ENCODE assay signal across 8 mouse cellular contexts in the genomic region with DNA sequence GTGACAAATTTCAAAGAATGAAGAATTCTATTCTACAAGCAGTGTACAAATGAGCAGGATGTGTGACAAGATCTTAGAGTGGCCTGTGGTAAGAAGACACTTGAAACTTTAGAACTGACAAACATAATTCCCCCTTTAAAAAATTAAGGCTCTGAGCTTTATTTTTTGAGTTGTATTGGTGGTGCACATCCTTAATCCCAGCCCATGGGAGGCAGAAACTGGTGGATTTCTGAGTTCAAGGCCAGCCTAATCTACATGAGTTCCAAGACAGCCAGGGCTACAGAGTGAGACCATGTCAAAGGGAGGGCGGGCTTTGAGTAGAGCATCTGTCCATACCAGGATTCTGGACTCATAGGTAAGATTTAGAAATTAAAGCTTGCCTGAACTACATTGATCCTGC. TPM values are rescaled to one million over a fixed set of nuclear protein-coding genes. Genes with fewer than 3 reads are reported as not detected.
DNase-seq lines count a peak whose midpoint lies in the region; ATAC-seq lines count a peak whose summit lies in the region.
"Had no signal": no experiment of that assay in that cellular context is flagged by ENCODE, and none has a peak within 500 bp of the region (broad histone marks: within the 10 kb centered on the region; RNA-seq: fewer than 3 reads in every experiment).

No protein-coding gene starts in this region.

- DNase-seq in lung, adult 18-20 months, result no peak
- no peak for DNase-seq in forebrain, embryonic 11.5 days (ENCODE audit: low spot score)
- DNase-seq in liver, embryonic 11.5 days (ENCODE audit: low spot score), result no peak
- DNase-seq in cerebellum, adult 9-11 months, result no peak
- DNase-seq in yolk sac, embryonic 10.5 days (ENCODE audit: low spot score), result no peak

- H3K27me3 ChIP-seq in lung, embryonic 16.5 days (ENCODE audit: control insufficient read depth, insufficient read depth, low read depth, low read length), result no peaks in the 10 kb centered on the region
- no peaks in the 10 kb centered on the region for H3K27me3 ChIP-seq in forebrain, embryonic 11.5 days (ENCODE audit: control insufficient read depth, insufficient read depth, low read length)
- no peaks in the 10 kb centered on the region for H3K27me3 ChIP-seq in liver, embryonic 11.5 days (replicated peaks; ENCODE audit: control insufficient read depth, insufficient read depth, low read length)
- H3K27me3 ChIP-seq in stomach, embryonic 16.5 days (ENCODE audit: control insufficient read depth, insufficient read depth, low read length), result no peaks in the 10 kb centered on the region

- peak overlapping the region; percentile 62; the same call in 1 of the 2 replicates for H3K4me2 ChIP-seq in lung, embryonic 16.5 days (ENCODE audit: low read depth, low read length)
- H3K4me2 ChIP-seq in forebrain, embryonic 11.5 days (ENCODE audit: low read depth, low read length, severe bottlenecking), result peak overlapping the region; percentile 79; the same call in 1 of the 2 replicates
- peak overlapping the region; percentile 84 for H3K4me2 ChIP-seq in liver, embryonic 11.5 days
- peak overlapping the region; percentile 92 for H3K4me2 ChIP-seq in stomach, embryonic 16.5 days (ENCODE audit: low read depth, low read length)

- 94% methylated on average over 1 of the region's 1 CpGs for WGBS in lung, embryonic 16.5 days
- 92% methylated on average over 1 of the region's 1 CpGs for WGBS in forebrain, embryonic 11.5 days
- WGBS in liver, embryonic 11.5 days, result 83% methylated on average over 1 of the region's 1 CpGs
- WGBS in stomach, embryonic 16.5 days, result 80% methylated on average over 1 of the region's 1 CpGs

- H3K4me3 ChIP-seq in lung, embryonic 16.5 days (ENCODE audit: low read length), result no peak overlapping the region
- H3K4me3 ChIP-seq in forebrain, embryonic 11.5 days (ENCODE audit: low read depth, low read length), result no peak overlapping the region
- H3K4me3 ChIP-seq in liver, embryonic 11.5 days (ENCODE audit: low read depth, low read length), result peak overlapping the region; percentile 81
- H3K4me3 ChIP-seq in stomach, embryonic 16.5 days (replicated peaks; ENCODE audit: low read length), result peak overlapping the region; percentile 82

- H3K36me3 ChIP-seq in lung, embryonic 16.5 days (ENCODE audit: control insufficient read depth, insufficient read depth, low read length), result no peaks in the 10 kb centered on the region
- H3K36me3 ChIP-seq in forebrain, embryonic 11.5 days (ENCODE audit: control insufficient read depth, insufficient read depth, low read length), result no peaks in the 10 kb centered on the region
- no peaks in the 10 kb centered on the region for H3K36me3 ChIP-seq in liver, embryonic 11.5 days (ENCODE audit: control insufficient read depth, insufficient read depth, low read length)
- no peaks in the 10 kb centered on the region for H3K36me3 ChIP-seq in stomach, embryonic 16.5 days (ENCODE audit: control insufficient read depth, insufficient read depth, low read length)

- H3K9me3 ChIP-seq in lung, embryonic 16.5 days (ENCODE audit: control insufficient read depth, low read length), result no peaks in the 10 kb centered on the region
- no peaks in the 10 kb centered on the region for H3K9me3 ChIP-seq in forebrain, embryonic 11.5 days (ENCODE audit: control insufficient read depth, low read length)
- no peaks in the 10 kb centered on the region for H3K9me3 ChIP-seq in liver, embryonic 11.5 days (ENCODE audit: control insufficient read depth, low read length)
- no peaks in the 10 kb centered on the region for H3K9me3 ChIP-seq in stomach, embryonic 16.5 days (replicated peaks; ENCODE audit: control insufficient read depth, low read length)

- ATAC-seq in lung, embryonic 16.5 days (ENCODE audit: low read depth), result no peak
- no peak for ATAC-seq in forebrain, embryonic 11.5 days (replicated peaks; ENCODE audit: low FRiP score)
- ATAC-seq in liver, embryonic 11.5 days (replicated peaks; ENCODE audit: low FRiP score), result no peak
- no peak for ATAC-seq in stomach, embryonic 16.5 days (ENCODE audit: insufficient read depth, low FRiP score)

- H3K27ac ChIP-seq in lung, embryonic 16.5 days (ENCODE audit: low read length), result no peak overlapping the region
- H3K27ac ChIP-seq in forebrain, embryonic 11.5 days (ENCODE audit: low read depth, low read length), result no peak overlapping the region
- H3K27ac ChIP-seq in liver, embryonic 11.5 days (ENCODE audit: low read depth, low read length), result no peak overlapping the region
- H3K27ac ChIP-seq in stomach, embryonic 16.5 days (ENCODE audit: low read length), result no peak overlapping the region

- no peak overlapping the region for H3K9ac ChIP-seq in lung, embryonic 16.5 days (ENCODE audit: low read length)
- H3K9ac ChIP-seq in forebrain, embryonic 11.5 days (ENCODE audit: low read length), result no peak overlapping the region; the same call in 1 of the 2 replicates
- H3K9ac ChIP-seq in liver, embryonic 11.5 days (ENCODE audit: low read depth, low read length), result 0 out of 2 replicates have a peak overlapping the region, but pooled peaks have one; percentile 56
- H3K9ac ChIP-seq in stomach, embryonic 16.5 days (ENCODE audit: low read length), result peak overlapping the region; percentile 4; the same call in 1 of the 2 replicates

- peaks cover 14% of the 10 kb centered on the region for H3K4me1 ChIP-seq in lung, embryonic 16.5 days (replicated peaks; ENCODE audit: control insufficient read depth, insufficient read depth, low read length)
- peaks cover 4% of the 10 kb centered on the region; the same call in 1 of the 2 replicates for H3K4me1 ChIP-seq in forebrain, embryonic 11.5 days (replicated peaks; ENCODE audit: control insufficient read depth, insufficient read depth, low read length)
- peaks cover 6% of the 10 kb centered on the region; the same call in 1 of the 2 replicates for H3K4me1 ChIP-seq in liver, embryonic 11.5 days (replicated peaks; ENCODE audit: control insufficient read depth, insufficient read depth, low read length)
- peaks cover 18% of the 10 kb centered on the region for H3K4me1 ChIP-seq in stomach, embryonic 16.5 days (ENCODE audit: control insufficient read depth, insufficient read depth, low read length)

RNA-seq across cellular contexts. Expression of a gene that starts 30.7 kb away (rescaled TPM):
- 43.4 and 46.4 TPM in 2 replicates for polyA plus RNA-seq in lung, embryonic 16.5 days (2015; fragmentation: Nextera tagmentation; extraction: Ambion mirVana)
- 19.9 and 20.6 TPM in 2 replicates for polyA plus RNA-seq in forebrain, embryonic 11.5 days (2014; fragmentation: Nextera tagmentation; extraction: Ambion mirVana)
- 15.8 and 16.5 TPM in 2 replicates for polyA plus RNA-seq in liver, embryonic 11.5 days (2014; fragmentation: Nextera tagmentation; extraction: Ambion mirVana)
- 45.5 and 48.9 TPM in 2 replicates for polyA plus RNA-seq in stomach, embryonic 16.5 days (2015; fragmentation: Nextera tagmentation; extraction: Ambion mirVana)

RNA-seq across cellular contexts. Expression of a gene that starts 56.3 kb away (rescaled TPM):
- 0.04 and 0.18 TPM in 2 replicates for polyA plus RNA-seq in lung, embryonic 16.5 days (2015; fragmentation: Nextera tagmentation; extraction: Ambion mirVana)
- polyA plus RNA-seq in forebrain, embryonic 11.5 days (2014; fragmentation: Nextera tagmentation; extraction: Ambion mirVana), result 0.16 and 0.67 TPM in 2 replicates
- polyA plus RNA-seq in liver, embryonic 11.5 days (2014; fragmentation: Nextera tagmentation; extraction: Ambion mirVana), result not detected in 2 replicates
- 0.22 and 0.65 TPM in 2 replicates for polyA plus RNA-seq in stomach, embryonic 16.5 days (2015; fragmentation: Nextera tagmentation; extraction: Ambion mirVana)
- polyA plus RNA-seq: limb, embryonic 11.5 days had no signal

Comparison
In these comparisons a context has a peak if more than half of its experiments do, and no peak if none do; other contexts are left out.
1. H3K4me3 ChIP-seq: peak in liver, embryonic 11.5 days (single experiment) and stomach, embryonic 16.5 days (single experiment); none in lung, embryonic 16.5 days (single experiment) and forebrain, embryonic 11.5 days (single experiment).
2. H3K9ac ChIP-seq: peak in liver, embryonic 11.5 days (single experiment) and stomach, embryonic 16.5 days (single experiment); none in lung, embryonic 16.5 days (single experiment) and forebrain, embryonic 11.5 days (single experiment).
3. Peak in every context shown above with its lines, with median percentiles within 50 percentile points of each other: H3K4me2 ChIP-seq.